Mouse (Mus musculus): ENCODE measurements around the gene Chp1. TPM values are rescaled to one million over a fixed set of nuclear protein-coding genes. Genes with fewer than 3 reads are reported as not detected.
"Not testable (repeated sequence)": the region's sequence is repeated elsewhere in the genome, so short reads cannot be mapped to it uniquely, and the experiment has no call there.

Gene Chp1
- polyA plus RNA-seq, 1 experiment from 2014 or later: 67.7 TPM

DNA sequence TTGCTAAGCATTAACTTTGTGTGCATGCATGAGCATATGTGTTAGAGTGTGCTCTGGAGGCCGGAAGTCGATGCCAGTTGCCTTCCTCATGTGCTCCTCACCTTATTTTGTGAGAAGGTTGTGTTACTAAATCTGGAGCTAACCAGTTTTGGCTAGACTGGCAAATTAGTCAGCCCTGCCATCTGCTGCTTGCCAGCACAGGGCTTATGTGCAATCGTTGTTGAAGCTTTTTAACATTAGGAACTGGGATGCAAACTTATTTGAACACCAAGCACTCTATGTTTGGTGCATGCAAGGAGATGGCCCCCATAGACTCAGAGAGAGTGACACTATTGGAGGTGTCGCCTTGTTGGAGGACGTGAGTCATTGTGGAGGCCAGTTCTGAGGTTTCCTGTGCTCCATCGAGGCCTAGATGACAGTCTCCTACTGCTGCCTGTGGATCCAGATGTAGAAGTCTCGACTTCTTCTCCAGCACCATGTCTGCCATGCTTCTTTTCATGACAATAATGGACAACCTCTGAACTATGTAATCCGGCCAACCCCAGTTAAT, 49.4 kb downstream of the Chp1 start:
- Histone ChIP-seq H3K9me3 (ENCODE audit: control insufficient read depth, low read depth, low read length) (no peaks in the 10 kb centered on the region), H3K9ac (replicated peaks; ENCODE audit: low read depth, low read length) (no peak overlapping the region), H3K27ac (ENCODE audit: low read length) (no peak overlapping the region), H3K27me3 (ENCODE audit: control insufficient read depth, insufficient read depth, low read length) (no peaks in the 10 kb centered on the region), H3K36me3 (ENCODE audit: control insufficient read depth, insufficient read depth, low read length) (peaks cover 47% of the 10 kb centered on the region), H3K4me1 (ENCODE audit: control insufficient read depth, insufficient read depth, low read length) (peaks cover 5% of the 10 kb centered on the region; the same call in 1 of the 2 replicates), H3K4me3 (ENCODE audit: low read depth, low read length) (no peak overlapping the region), H3K4me2 (replicated peaks; ENCODE audit: low read depth, low read length) (no peak overlapping the region)
- ATAC-seq (ENCODE audit: insufficient number of reproducible peaks, insufficient read depth, low FRiP score, low read depth): no peak
- WGBS: 92% methylated on average over 8 of the region's 8 CpGs

GRCm38 (mm10) chr2:119601027-119601426, 53.5 kb downstream of the Chp1 start:
- H3K9ac ChIP-seq (replicated peaks; ENCODE audit: low read depth, low read length): no peak overlapping the region
- no peak for ATAC-seq (ENCODE audit: insufficient number of reproducible peaks, insufficient read depth, low FRiP score, low read depth)
- H3K4me1 ChIP-seq (ENCODE audit: control insufficient read depth, insufficient read depth, low read length): peaks cover 2% of the 10 kb centered on the region; the same call in 1 of the 2 replicates
- H3K9me3 ChIP-seq (ENCODE audit: control insufficient read depth, low read depth, low read length): no peaks in the 10 kb centered on the region
- H3K4me3 ChIP-seq (ENCODE audit: low read depth, low read length): no peak overlapping the region
- no peaks in the 10 kb centered on the region for H3K27me3 ChIP-seq (ENCODE audit: control insufficient read depth, insufficient read depth, low read length)
- H3K36me3 ChIP-seq (ENCODE audit: control insufficient read depth, insufficient read depth, low read length): peaks cover 69% of the 10 kb centered on the region
- 81% methylated on average over 4 of the region's 4 CpGs for WGBS
- H3K27ac ChIP-seq (ENCODE audit: low read length): no peak overlapping the region
- no peak overlapping the region for H3K4me2 ChIP-seq (replicated peaks; ENCODE audit: low read depth, low read length)

- ATAC-seq (ENCODE audit: insufficient number of reproducible peaks, insufficient read depth, low FRiP score, low read depth); H3K4me1 ChIP-seq (ENCODE audit: control insufficient read depth, insufficient read depth, low read length); H3K27ac ChIP-seq (ENCODE audit: low read length); H3K4me2 ChIP-seq (replicated peaks; ENCODE audit: low read depth, low read length); H3K9ac ChIP-seq (replicated peaks; ENCODE audit: low read depth, low read length); H3K27me3 ChIP-seq (ENCODE audit: control insufficient read depth, insufficient read depth, low read length); H3K9me3 ChIP-seq (ENCODE audit: control insufficient read depth, low read depth, low read length); H3K4me3 ChIP-seq (ENCODE audit: low read depth, low read length): not testable (repeated sequence)
- WGBS: 65% methylated on average over 3 of the region's 3 CpGs
- H3K36me3 ChIP-seq (ENCODE audit: control insufficient read depth, insufficient read depth, low read length): peaks cover 65% of the 10 kb centered on the region
These were observed 54.1 kb downstream of the Chp1 start for GRCm38 (mm10) chr2:119601575-119601974.

GRCm38 (mm10) chr2:119602488-119602887, 55.0 kb downstream of the Chp1 start:
- no peaks in the 10 kb centered on the region for H3K27me3 ChIP-seq (ENCODE audit: control insufficient read depth, insufficient read depth, low read length)
- H3K4me1 ChIP-seq (ENCODE audit: control insufficient read depth, insufficient read depth, low read length): no peaks in the 10 kb centered on the region
- H3K36me3 ChIP-seq (ENCODE audit: control insufficient read depth, insufficient read depth, low read length): peaks cover 56% of the 10 kb centered on the region
- no peak overlapping the region for H3K27ac ChIP-seq (ENCODE audit: low read length)
- H3K9me3 ChIP-seq (ENCODE audit: control insufficient read depth, low read depth, low read length): no peaks in the 10 kb centered on the region
- no peak overlapping the region for H3K4me3 ChIP-seq (ENCODE audit: low read depth, low read length)
- 45% methylated on average over 1 of the region's 1 CpGs for WGBS
- no peak for ATAC-seq (ENCODE audit: insufficient number of reproducible peaks, insufficient read depth, low FRiP score, low read depth)
- no peak overlapping the region for H3K4me2 ChIP-seq (replicated peaks; ENCODE audit: low read depth, low read length)
- H3K9ac ChIP-seq (replicated peaks; ENCODE audit: low read depth, low read length): no peak overlapping the region

GRCm38 (mm10) chr2:119603909-119604308, 56.4 kb downstream of the Chp1 start:
- no peak for ATAC-seq (ENCODE audit: insufficient number of reproducible peaks, insufficient read depth, low FRiP score, low read depth)
- no peak overlapping the region for H3K4me2 ChIP-seq (replicated peaks; ENCODE audit: low read depth, low read length)
- no peaks in the 10 kb centered on the region for H3K4me1 ChIP-seq (ENCODE audit: control insufficient read depth, insufficient read depth, low read length)
- H3K27me3 ChIP-seq (ENCODE audit: control insufficient read depth, insufficient read depth, low read length): no peaks in the 10 kb centered on the region
- no peaks in the 10 kb centered on the region for H3K9me3 ChIP-seq (ENCODE audit: control insufficient read depth, low read depth, low read length)
- no peak overlapping the region for H3K27ac ChIP-seq (ENCODE audit: low read length)
- WGBS: 55% methylated on average over 2 of the region's 2 CpGs
- no peak overlapping the region for H3K4me3 ChIP-seq (ENCODE audit: low read depth, low read length)
- peaks cover 46% of the 10 kb centered on the region for H3K36me3 ChIP-seq (ENCODE audit: control insufficient read depth, insufficient read depth, low read length)
- H3K9ac ChIP-seq (replicated peaks; ENCODE audit: low read depth, low read length): no peak overlapping the region

DNA sequence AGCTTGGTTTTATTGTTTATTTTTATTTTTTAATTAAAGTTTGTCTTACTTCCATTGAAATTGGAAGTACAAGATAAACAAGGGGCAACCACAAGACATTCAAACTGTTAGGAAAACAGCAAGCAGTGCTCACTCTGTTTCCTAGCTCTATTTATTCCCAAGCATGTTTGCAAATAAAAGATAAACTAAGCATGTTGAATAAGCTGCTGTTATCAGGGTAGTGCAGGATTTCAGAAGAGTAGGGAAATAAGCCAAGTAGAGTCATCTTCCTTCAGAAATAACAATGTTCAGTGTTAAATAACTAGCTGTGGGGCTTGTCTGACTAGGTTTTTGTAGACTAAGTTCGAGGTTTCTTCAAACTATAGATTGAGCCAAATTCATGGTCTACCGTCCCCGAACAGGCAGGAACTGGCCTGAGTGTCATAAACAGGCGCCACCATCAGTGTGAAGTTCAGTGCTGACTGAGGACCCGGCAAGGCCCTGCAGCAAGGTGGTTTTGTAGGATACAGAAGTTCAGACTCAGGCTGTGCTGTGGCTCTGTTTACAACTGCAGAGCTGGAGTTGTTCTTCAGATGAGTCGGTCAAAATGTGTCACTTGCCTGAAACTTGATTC, 58.0 kb downstream of the Chp1 start:
- H3K36me3 ChIP-seq (ENCODE audit: control insufficient read depth, insufficient read depth, low read length): peaks cover 38% of the 10 kb centered on the region
- H3K4me3 ChIP-seq (ENCODE audit: low read depth, low read length): no peak overlapping the region
- H3K4me2 ChIP-seq (replicated peaks; ENCODE audit: low read depth, low read length): no peak overlapping the region
- H3K27ac ChIP-seq (ENCODE audit: low read length): no peak overlapping the region
- no peaks in the 10 kb centered on the region for H3K27me3 ChIP-seq (ENCODE audit: control insufficient read depth, insufficient read depth, low read length)
- H3K4me1 ChIP-seq (ENCODE audit: control insufficient read depth, insufficient read depth, low read length): no peaks in the 10 kb centered on the region
- no peaks in the 10 kb centered on the region for H3K9me3 ChIP-seq (ENCODE audit: control insufficient read depth, low read depth, low read length)
- ATAC-seq (ENCODE audit: insufficient number of reproducible peaks, insufficient read depth, low FRiP score, low read depth): no peak
- WGBS: 89% methylated on average over 6 of the region's 6 CpGs
- no peak overlapping the region for H3K9ac ChIP-seq (replicated peaks; ENCODE audit: low read depth, low read length)

- no peak overlapping the region for H3K9ac ChIP-seq (replicated peaks; ENCODE audit: low read depth, low read length)
- no peak overlapping the region for H3K4me2 ChIP-seq (replicated peaks; ENCODE audit: low read depth, low read length)
- H3K27ac ChIP-seq (ENCODE audit: low read length): no peak overlapping the region
- no peaks in the 10 kb centered on the region for H3K9me3 ChIP-seq (ENCODE audit: control insufficient read depth, low read depth, low read length)
- H3K27me3 ChIP-seq (ENCODE audit: control insufficient read depth, insufficient read depth, low read length): no peaks in the 10 kb centered on the region
- no peaks in the 10 kb centered on the region for H3K4me1 ChIP-seq (ENCODE audit: control insufficient read depth, insufficient read depth, low read length)
- no peak overlapping the region for H3K4me3 ChIP-seq (ENCODE audit: low read depth, low read length)
- peaks cover 27% of the 10 kb centered on the region; the same call in 1 of the 2 replicates for H3K36me3 ChIP-seq (ENCODE audit: control insufficient read depth, insufficient read depth, low read length)
- WGBS: 90% methylated on average over 4 of the region's 4 CpGs
- no peak for ATAC-seq (ENCODE audit: insufficient number of reproducible peaks, insufficient read depth, low FRiP score, low read depth)
These were observed 59.5 kb downstream of the Chp1 start for GRCm38 (mm10) chr2:119607023-119607422.

- H3K4me1 ChIP-seq (ENCODE audit: control insufficient read depth, insufficient read depth, low read length): peaks cover 20% of the 10 kb centered on the region; the same call in 1 of the 2 replicates
- H3K27me3 ChIP-seq (ENCODE audit: control insufficient read depth, insufficient read depth, low read length): no peaks in the 10 kb centered on the region
- peak overlapping the region; percentile 67 for H3K9ac ChIP-seq (replicated peaks; ENCODE audit: low read depth, low read length)
- H3K36me3 ChIP-seq (ENCODE audit: control insufficient read depth, insufficient read depth, low read length): no peaks in the 10 kb centered on the region
- no peak for ATAC-seq (ENCODE audit: insufficient number of reproducible peaks, insufficient read depth, low FRiP score, low read depth)
- WGBS: 0% methylated on average over 13 of the region's 13 CpGs
- H3K9me3 ChIP-seq (ENCODE audit: control insufficient read depth, low read depth, low read length): no peaks in the 10 kb centered on the region
- peak overlapping the region; percentile 74 for H3K27ac ChIP-seq (ENCODE audit: low read length)
- peak overlapping the region; percentile 82 for H3K4me3 ChIP-seq (ENCODE audit: low read depth, low read length)
- H3K4me2 ChIP-seq (replicated peaks; ENCODE audit: low read depth, low read length): peak overlapping the region; percentile 75
These were observed 70.3 kb downstream of the Chp1 start for GRCm38 (mm10) chr2:119617841-119618198.
